Mouse (Mus musculus): ENCODE results near the gene Treh.
A peak's percentile ranks its signal among the peaks of the same experiment; 100 is the strongest.

Treh gene

GRCm38 (mm10) chr9:44678288-44678871 lies 5.3 kb downstream of the Treh start:
- no peak for DNase-seq (ENCODE audit: low read depth)

GRCm38 (mm10) chr9:44679565-44679964 lies 6.5 kb downstream of the Treh start:
- no peak for DNase-seq (ENCODE audit: low read depth)

GRCm38 (mm10) chr9:44683046-44683445 lies 10.0 kb downstream of the Treh start:
- DNase-seq (ENCODE audit: low read depth), result no peak

- peak; percentile 81 for DNase-seq (ENCODE audit: low read depth)
These were observed 12.6 kb downstream of the Treh start for GRCm38 (mm10) chr9:44685346-44686330.

- peak; percentile 25 for DNase-seq (ENCODE audit: low read depth)
These were observed 13.6 kb downstream of the Treh start for GRCm38 (mm10) chr9:44686638-44687037.

GRCm38 (mm10) chr9:44688013-44688412 lies 15.0 kb downstream of the Treh start:
- DNase-seq (ENCODE audit: low read depth), result no peak

- no peak for DNase-seq (ENCODE audit: low read depth)
These were observed 17.6 kb downstream of the Treh start for GRCm38 (mm10) chr9:44690641-44691040.

GRCm38 (mm10) chr9:44691671-44692520 lies 18.9 kb downstream of the Treh start:
- DNase-seq (ENCODE audit: low read depth), result peak; percentile 16

- DNase-seq (ENCODE audit: low read depth), result no peak
These were observed 20.0 kb downstream of the Treh start for GRCm38 (mm10) chr9:44693071-44693470.

GRCm38 (mm10) chr9:44697866-44698265 lies 24.8 kb downstream of the Treh start:
- no peak for DNase-seq (ENCODE audit: low read depth)

- DNase-seq (ENCODE audit: low read depth), result no peak
These were observed 26.2 kb downstream of the Treh start for GRCm38 (mm10) chr9:44699196-44699595.

GRCm38 (mm10) chr9:44699730-44700129 lies 26.7 kb downstream of the Treh start:
- no peak for DNase-seq (ENCODE audit: low read depth)

- no peak for DNase-seq (ENCODE audit: low read depth)
These were observed 34.9 kb downstream of the Treh start for GRCm38 (mm10) chr9:44707749-44708428.

GRCm38 (mm10) chr9:44708429-44708765 lies 35.4 kb downstream of the Treh start:
- no peak for DNase-seq (ENCODE audit: low read depth)

- no peak for DNase-seq (ENCODE audit: low read depth)
These were observed 35.9 kb downstream of the Treh start for GRCm38 (mm10) chr9:44708925-44709324.

- DNase-seq (ENCODE audit: low read depth), result peak; percentile 74
These were observed 36.6 kb downstream of the Treh start for GRCm38 (mm10) chr9:44709600-44709999.

- DNase-seq (ENCODE audit: low read depth), result no peak
These were observed 37.2 kb downstream of the Treh start for GRCm38 (mm10) chr9:44710213-44710612.

GRCm38 (mm10) chr9:44711602-44712001 lies 38.6 kb downstream of the Treh start:
- no peak for DNase-seq (ENCODE audit: low read depth)

GRCm38 (mm10) chr9:44713080-44713479 lies 40.0 kb downstream of the Treh start:
- DNase-seq (ENCODE audit: low read depth), result no peak

- DNase-seq (ENCODE audit: low read depth), result no peak
These were observed 40.5 kb downstream of the Treh start for GRCm38 (mm10) chr9:44713574-44713973.

- no peak for DNase-seq (ENCODE audit: low read depth)
These were observed 42.1 kb downstream of the Treh start for GRCm38 (mm10) chr9:44715109-44715508.
